Mouse (Mus musculus): ENCODE data around the gene 6430531B16Rik.

6430531B16Rik gene

DNA sequence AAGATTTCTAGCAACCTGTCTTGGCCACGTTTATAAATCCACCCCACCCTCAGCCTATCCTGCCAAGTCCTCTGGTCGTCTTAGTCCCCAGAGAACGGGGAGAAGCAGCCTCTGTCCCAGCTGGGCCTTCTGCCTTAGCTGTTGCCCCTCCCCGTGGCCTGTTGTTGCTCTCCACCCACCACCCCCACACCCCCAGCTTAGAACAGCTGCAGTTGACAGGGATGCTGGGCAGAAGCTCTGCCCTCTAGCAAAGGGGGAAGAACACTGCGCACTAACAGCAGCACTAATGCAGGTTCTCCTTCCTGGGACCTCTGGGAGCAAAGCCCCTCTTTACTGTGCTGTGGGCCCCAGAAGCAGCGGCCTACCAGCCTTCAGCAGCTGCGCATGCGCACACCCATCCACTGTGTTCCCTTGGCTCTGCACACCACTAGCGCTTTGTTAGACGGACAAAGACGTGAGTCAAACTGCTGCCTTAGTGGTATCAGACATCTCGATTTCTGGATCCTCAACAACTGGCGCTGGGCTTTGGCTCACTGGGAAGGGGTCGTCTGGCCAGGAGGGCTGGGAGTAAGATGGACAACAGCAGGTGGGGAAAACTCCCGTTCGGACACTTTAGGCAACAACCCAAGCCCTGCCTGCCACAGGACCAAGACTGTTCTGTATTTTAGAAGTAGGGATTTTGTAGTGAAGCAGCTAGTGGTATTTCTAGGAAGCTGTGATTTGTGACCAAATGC lies 37.9 kb downstream of the 6430531B16Rik start:
- no peak for DNase-seq (ENCODE audit: low read depth, low spot score)

DNA sequence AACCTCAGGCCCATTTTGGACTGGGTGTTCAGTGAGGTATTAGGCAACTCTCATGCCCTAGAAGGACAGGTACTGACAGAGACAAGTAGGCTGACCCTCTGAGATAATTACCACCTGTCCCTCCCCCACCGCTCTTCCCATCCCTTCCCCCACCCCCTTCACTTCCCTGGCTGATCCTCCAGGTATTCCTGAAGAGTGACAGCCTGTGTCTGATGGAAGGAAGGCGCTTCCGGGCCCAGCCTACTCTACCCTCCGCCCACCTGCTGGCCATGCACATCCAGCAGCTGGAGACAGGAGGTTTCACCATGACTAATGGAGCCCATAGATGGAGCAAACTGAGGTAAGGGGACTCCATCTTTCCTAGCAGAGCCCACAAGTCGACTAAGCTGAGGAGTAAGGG lies 40.7 kb downstream of the 6430531B16Rik start:
- no peak for DNase-seq (ENCODE audit: low read depth, low spot score)

DNA sequence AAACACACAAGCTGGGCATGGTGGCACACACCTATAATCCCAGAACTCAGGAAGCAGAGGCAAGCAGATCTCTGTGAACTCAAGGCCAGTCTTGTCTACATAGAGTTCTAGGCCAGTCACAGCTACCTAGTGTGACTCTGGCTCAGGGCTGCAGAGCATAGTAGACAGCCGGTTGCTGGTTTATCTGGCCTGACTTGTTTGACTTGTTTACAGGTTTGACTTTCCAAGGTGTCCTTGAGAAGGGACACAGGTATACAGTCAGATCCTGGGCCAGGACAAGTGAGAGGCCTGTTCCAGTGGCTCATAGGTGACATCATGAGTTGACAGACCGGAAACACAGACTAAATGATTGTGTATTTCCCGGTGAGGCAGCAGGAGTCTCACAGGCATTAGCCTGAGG lies 41.4 kb downstream of the 6430531B16Rik start:
- DNase-seq (ENCODE audit: low read depth, low spot score): no peak

- no peak for DNase-seq (ENCODE audit: low read depth, low spot score)
Observed at GRCm38 (mm10) chr7:139936705-139937104, 41.9 kb downstream of the 6430531B16Rik start.

GRCm38 (mm10) chr7:139930732-139931131 lies 47.8 kb downstream of the 6430531B16Rik start:
- DNase-seq (ENCODE audit: low read depth, low spot score): peak; percentile 43

All from brain, adult 2 months (tissue).